Mouse (Mus musculus) embryonic facial prominence, embryonic 11.5 days (tissue): ENCODE results near the gene Pde4b. TPM values are rescaled to one million over a fixed set of nuclear protein-coding genes. Genes with fewer than 3 reads are reported as not detected.

Experiments
- ATAC-seq: fragments of 200-750 bp; cut with Nextera tagmentation; replicated peaks from 2 replicates; pipeline ENCODE4 v1.8.0; 2017; ENCODE audit warnings: low read depth; ENCODE audit not compliant: insufficient number of reproducible peaks, low FRiP score, low TSS enrichment
- DNase-seq: peaks from one replicate; pipeline ENCODE4 v3.0.0-alpha.2; 2015; ENCODE audit warnings: low spot score
- H3K27ac ChIP-seq: fragments of 300-500 bp; sonication (generic); replicated peaks from 2 replicates; pipeline ENCODE4 v1.5.1; 2014; ENCODE audit warnings: mild to moderate bottlenecking, low read depth, low read length, control low read depth
- H3K27me3 ChIP-seq: fragments of 300-500 bp; sonication (generic); 2 replicates; pipeline ENCODE4 v1.6.1; 2014; ENCODE audit warnings: mild to moderate bottlenecking, low read length, moderate library complexity, mixed read lengths; ENCODE audit not compliant: control insufficient read depth, insufficient read depth
- H3K36me3 ChIP-seq: fragments of 300-500 bp; sonication (generic); replicated peaks from 2 replicates; pipeline ENCODE4 v1.6.1; 2014; ENCODE audit warnings: low read depth, mild to moderate bottlenecking, low read length, moderate library complexity, mixed read lengths; ENCODE audit not compliant: control insufficient read depth, insufficient read depth
- H3K4me1 ChIP-seq: fragments of 300-500 bp; sonication (generic); 2 replicates; pipeline ENCODE4 v1.6.1; 2014; ENCODE audit warnings: low read length, mixed read lengths; ENCODE audit not compliant: control insufficient read depth, insufficient read depth
- H3K4me2 ChIP-seq: fragments of 300-500 bp; sonication (generic); 2 replicates; pipeline ENCODE4 v1.6.1; 2014; ENCODE audit warnings: low read depth, mild to moderate bottlenecking, control low read depth, low read length, moderate library complexity
- H3K4me3 ChIP-seq: fragments of 300-500 bp; sonication (generic); 2 replicates; pipeline ENCODE4 v1.5.1; 2014; ENCODE audit warnings: low read depth, low read length, control low read depth
- H3K9ac ChIP-seq: fragments of 300-500 bp; sonication (generic); replicated peaks from 2 replicates; pipeline ENCODE4 v1.6.1; 2014; ENCODE audit warnings: mild to moderate bottlenecking, control low read depth, low read length
- H3K9me3 ChIP-seq: fragments of 300-500 bp; sonication (generic); replicated peaks from 2 replicates; pipeline ENCODE4 v1.6.1; 2016; ENCODE audit warnings: mild to moderate bottlenecking, low read length, inconsistent platforms, mixed read lengths; ENCODE audit not compliant: control insufficient read depth
- WGBS: fragments of 180-500 bp; shearing (Covaris S2); extraction: QIAGEN DNeasy Blood & Tissue Kit; methylation state at CpG from one replicate; pipeline ENCODE4 v1.1.7; 2014; 5-methylcytosine and 5-hydroxymethylcytosine counted together
- polyA plus RNA-seq: library from polyadenylated mRNA; unstranded; fragments of >200 nt; fragmentation: Nextera tagmentation; extraction: Ambion mirVana; gene quantifications from 2 replicates; pipeline ENCODE4 v1.2.1, GENCODE M21; 2014

Pde4b gene
- polyA plus RNA-seq, 1 experiment from 2014 or later = 10.3 TPM

DNA sequence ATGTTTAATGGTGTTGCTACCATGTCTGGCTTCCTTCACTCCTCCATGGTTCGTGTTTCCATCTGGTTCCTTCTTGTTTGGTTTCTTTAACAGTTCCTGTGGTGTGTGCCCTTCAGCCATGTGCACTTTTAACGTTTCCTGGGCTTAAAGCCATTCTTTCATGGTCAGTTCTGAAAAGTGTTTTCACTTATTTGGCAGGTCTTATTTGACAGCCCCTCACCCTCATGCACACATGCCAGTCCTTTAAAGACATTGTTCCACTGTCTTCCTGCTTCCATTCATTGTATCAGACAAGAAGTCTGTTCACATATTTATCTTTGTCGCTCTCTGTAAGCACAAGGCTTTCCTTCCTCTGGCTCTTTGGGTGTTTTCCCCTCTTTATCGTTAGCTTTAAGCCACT, 530.4 kb downstream of the Pde4b start:
- Histone ChIP-seq H3K4me3 (no peak overlapping the region), H3K36me3 (no peaks in the 10 kb centered on the region), H3K9me3 (no peaks in the 10 kb centered on the region), H3K4me2 (no peak overlapping the region), H3K9ac (no peak overlapping the region), H3K4me1 (no peaks in the 10 kb centered on the region), H3K27ac (no peak overlapping the region), H3K27me3 (no peaks in the 10 kb centered on the region)
- DNase-seq (no peak), ATAC-seq (no peak)
- 70% methylated on average over 4 of the region's 4 CpGs for WGBS

DNA sequence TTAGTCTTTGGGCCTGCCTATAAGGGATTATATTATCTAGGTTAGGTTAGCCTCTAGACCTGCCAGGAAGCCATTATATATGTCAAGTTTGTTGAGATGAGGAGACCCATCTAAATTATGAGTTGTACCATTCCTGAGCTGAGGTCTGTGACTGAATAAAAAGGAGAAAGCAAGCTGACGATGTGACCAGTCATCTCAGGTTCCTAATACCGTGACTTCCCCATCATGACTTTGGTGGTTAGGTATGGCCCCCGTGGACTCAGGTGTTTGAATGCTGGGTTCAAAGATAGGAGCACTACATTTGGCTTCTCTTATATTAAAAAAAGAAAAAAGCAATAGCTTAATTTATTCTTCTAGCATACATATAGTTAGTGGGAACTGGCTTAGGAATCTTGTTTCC, 531.3 kb downstream of the Pde4b start:
- Histone ChIP-seq H3K9ac (no peak overlapping the region), H3K9me3 (no peaks in the 10 kb centered on the region), H3K4me2 (no peak overlapping the region), H3K4me1 (no peaks in the 10 kb centered on the region), H3K36me3 (no peaks in the 10 kb centered on the region), H3K27me3 (no peaks in the 10 kb centered on the region), H3K4me3 (no peak overlapping the region), H3K27ac (no peak overlapping the region)
- ATAC-seq = no peak
- no peak for DNase-seq
- 89% methylated on average over 3 of the region's 3 CpGs for WGBS

DNA sequence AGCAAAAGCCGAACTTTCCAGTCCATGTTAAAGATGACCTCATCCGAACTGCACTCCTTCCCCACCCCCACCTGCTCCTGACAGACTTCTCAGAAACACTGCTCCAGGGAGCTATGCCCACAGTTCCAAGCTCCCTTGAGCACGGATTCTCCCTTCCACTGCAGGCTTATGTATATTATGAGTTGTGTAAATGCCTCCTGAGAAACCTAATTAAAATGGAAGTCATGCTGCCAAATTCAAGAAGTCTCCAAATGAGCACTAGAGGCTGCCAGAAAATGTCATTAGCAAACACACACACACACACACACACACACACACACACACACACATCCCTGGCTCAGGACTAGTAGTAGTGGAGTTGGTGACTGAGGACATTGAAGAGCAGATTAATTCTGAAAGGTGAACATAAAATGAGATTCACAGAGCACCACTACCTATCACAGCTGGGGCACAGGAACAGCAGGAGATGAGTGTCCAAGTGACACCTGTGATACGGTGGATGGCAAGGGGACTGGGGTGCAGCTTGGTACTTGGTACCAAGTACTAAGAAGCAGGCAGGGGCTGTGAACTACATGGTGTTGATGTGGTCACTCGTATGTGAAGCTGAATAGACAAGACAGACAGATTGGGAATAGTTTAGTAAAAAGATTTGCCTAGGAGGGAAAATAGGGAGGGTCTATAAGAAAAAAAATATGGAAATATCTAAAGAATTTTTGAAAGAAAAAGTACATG, 533.0 kb downstream of the Pde4b start:
- ATAC-seq (no peak), DNase-seq (no peak)
- Histone ChIP-seq H3K36me3 (no peaks in the 10 kb centered on the region), H3K4me3 (no peak overlapping the region), H3K27me3 (no peaks in the 10 kb centered on the region), H3K9ac (no peak overlapping the region), H3K4me1 (no peaks in the 10 kb centered on the region), H3K4me2 (no peak overlapping the region), H3K27ac (no peak overlapping the region), H3K9me3 (no peaks in the 10 kb centered on the region)
- WGBS = 75% methylated on average over 4 of the region's 5 CpGs

DNA sequence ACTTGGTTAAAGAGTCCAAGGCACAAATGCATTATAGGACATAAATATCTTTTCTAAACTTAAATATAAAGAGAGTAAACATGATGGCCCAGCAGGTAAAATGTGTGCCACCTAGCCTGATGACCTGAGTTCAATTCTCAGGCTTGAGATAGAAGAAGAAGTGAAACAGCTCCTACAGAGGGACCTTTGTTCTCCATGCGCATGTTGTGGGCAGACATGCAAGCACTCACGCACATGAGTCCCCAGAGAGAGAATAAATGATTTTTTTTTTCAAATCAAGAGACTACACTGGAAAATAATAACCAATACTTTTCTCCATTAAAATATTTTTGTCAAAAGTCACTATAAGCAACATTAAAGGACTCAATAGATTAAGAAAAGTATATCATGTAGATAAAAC, 533.8 kb downstream of the Pde4b start:
- ATAC-seq = no peak
- Histone ChIP-seq H3K27ac (no peak overlapping the region), H3K9ac (no peak overlapping the region), H3K4me3 (no peak overlapping the region), H3K4me2 (no peak overlapping the region), H3K27me3 (no peaks in the 10 kb centered on the region), H3K4me1 (no peaks in the 10 kb centered on the region), H3K9me3 (no peaks in the 10 kb centered on the region), H3K36me3 (no peaks in the 10 kb centered on the region)
- WGBS = 58% methylated on average over 2 of the region's 2 CpGs
- DNase-seq = no peak

DNA sequence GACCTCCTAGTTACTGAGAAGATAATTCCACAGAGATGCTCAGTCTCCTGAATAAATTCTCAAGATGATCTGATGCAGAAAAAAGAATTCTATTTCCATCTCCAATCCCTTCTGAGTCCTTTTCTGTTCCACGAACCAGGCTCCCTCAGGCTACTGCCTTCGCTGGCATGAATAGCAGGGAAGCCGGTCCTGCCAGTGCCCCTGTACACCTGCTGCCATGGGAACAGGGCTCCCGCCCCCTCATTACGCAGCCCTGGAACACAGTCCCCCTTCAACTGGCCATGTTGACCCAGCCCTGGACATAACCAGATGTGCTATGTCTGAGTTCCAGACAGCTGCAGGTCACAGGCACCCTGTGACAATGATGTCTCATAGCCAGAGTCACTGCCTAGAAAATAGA, 535.6 kb downstream of the Pde4b start:
- Histone ChIP-seq H3K9me3 (no peaks in the 10 kb centered on the region), H3K27me3 (no peaks in the 10 kb centered on the region), H3K4me3 (no peak overlapping the region), H3K36me3 (no peaks in the 10 kb centered on the region), H3K4me2 (no peak overlapping the region), H3K9ac (no peak overlapping the region), H3K27ac (no peak overlapping the region), H3K4me1 (no peaks in the 10 kb centered on the region)
- DNase-seq = no peak
- ATAC-seq = no peak
- WGBS = 73% methylated on average over 5 of the region's 5 CpGs

DNA sequence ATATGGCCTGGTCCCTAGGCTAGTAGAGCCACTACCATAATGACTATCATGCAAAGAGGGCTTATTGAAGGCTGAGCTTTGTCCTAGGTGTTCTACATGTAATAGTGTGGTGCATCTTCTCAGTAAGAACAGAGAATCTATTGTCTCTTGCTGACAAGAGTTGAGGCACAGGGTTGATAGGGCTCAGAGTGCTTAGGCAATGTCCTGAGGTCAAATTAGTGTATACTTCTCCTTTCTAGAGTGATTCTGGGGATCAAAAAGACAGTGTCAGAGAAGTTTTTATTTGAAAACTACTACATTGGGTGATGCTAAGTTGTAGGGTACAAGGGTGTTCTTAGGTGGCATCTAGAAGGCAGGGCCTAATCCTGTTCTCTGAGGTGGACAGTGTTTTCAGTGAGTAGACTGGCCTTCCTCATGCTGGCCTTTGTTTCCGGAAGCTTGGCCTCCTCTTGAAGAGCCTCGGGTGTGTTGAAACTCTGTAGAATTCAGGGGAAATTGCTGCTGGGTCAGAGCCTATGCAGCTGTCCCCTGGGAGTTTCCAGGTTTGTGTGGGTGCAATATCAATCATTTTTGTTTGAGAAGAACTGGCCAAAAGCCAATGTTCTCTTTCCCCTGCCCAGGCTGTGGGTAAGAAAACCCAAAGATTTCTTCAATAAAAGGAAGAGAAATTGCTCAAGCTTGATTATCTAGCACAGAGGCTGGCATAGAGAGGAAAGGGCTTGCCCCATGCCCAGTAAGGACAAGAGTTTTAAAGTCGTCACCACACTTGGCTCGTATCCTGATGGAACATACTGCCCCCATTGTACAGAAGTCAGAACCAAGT, 536.7 kb downstream of the Pde4b start:
- H3K4me1 ChIP-seq = no peaks in the 10 kb centered on the region
- no peaks in the 10 kb centered on the region for H3K36me3 ChIP-seq
- H3K27me3 ChIP-seq = no peaks in the 10 kb centered on the region
- no peak overlapping the region for H3K4me2 ChIP-seq
- H3K27ac ChIP-seq = no peak overlapping the region
- WGBS = 81% methylated on average over 4 of the region's 4 CpGs
- no peak overlapping the region for H3K4me3 ChIP-seq
- H3K9ac ChIP-seq = no peak overlapping the region
- ATAC-seq (no peak), DNase-seq (no peak)
- no peaks in the 10 kb centered on the region for H3K9me3 ChIP-seq

DNA sequence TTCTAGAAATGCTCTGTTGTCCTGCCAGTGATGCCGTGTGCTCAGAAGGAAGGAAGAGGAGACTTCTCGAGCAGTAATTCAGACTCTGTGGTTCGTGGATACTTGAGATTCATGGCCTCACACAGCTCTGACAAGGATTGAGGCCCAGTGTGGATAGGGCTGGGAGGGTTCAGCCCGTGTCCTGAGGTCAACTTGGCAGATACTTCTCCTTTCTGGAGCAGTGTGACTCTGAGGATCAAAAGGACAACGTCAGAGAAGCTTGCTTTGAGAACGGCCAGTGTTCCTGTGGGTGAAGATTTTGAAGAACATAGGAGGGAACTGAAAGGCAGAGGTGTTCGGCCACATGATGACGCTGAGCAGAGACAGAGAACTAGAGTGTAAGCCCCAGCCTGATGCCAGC, 537.6 kb downstream of the Pde4b start:
- no peak overlapping the region for H3K4me3 ChIP-seq
- no peak overlapping the region for H3K9ac ChIP-seq
- WGBS = 83% methylated on average over 8 of the region's 8 CpGs
- H3K27ac ChIP-seq = no peak overlapping the region
- no peaks in the 10 kb centered on the region for H3K9me3 ChIP-seq
- H3K4me1 ChIP-seq = no peaks in the 10 kb centered on the region
- DNase-seq (no peak), ATAC-seq (no peak)
- no peaks in the 10 kb centered on the region for H3K36me3 ChIP-seq
- H3K27me3 ChIP-seq = no peaks in the 10 kb centered on the region
- no peak overlapping the region for H3K4me2 ChIP-seq

DNA sequence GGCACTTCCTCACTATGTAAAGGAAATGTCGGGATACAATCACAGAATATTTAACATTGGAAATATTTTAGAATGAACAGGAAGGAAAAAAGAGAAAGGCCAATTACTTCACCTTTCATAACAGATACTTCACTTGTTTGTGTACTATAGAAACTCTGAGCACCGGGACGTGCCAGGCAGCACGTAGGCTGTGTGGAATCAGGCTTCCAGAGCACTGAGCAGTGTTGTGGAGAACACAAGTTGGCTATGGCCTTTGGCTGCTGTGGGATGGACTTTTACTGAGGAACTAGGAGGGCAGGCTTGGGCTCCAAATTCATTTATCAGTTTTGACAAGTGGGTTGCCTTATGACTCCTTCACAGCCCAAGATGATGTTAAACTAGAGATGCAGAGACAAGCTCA, 540.5 kb downstream of the Pde4b start:
- Histone ChIP-seq H3K4me2 (no peak overlapping the region), H3K4me1 (no peaks in the 10 kb centered on the region), H3K36me3 (no peaks in the 10 kb centered on the region), H3K27me3 (no peaks in the 10 kb centered on the region), H3K9ac (no peak overlapping the region), H3K9me3 (no peaks in the 10 kb centered on the region), H3K27ac (no peak overlapping the region), H3K4me3 (no peak overlapping the region)
- WGBS = 86% methylated on average over 4 of the region's 4 CpGs
- no peak for DNase-seq
- ATAC-seq = no peak
